Mouse (Mus musculus): ENCODE measurements at regions not wholly inside any gene's neighbourhood (a gene's known extent, or its start where the extent isn't known, plus 50 kb on each side); places are given as distances from the start of the nearest gene placed in this dataset.

GRCm38 (mm10) chr14:40758441-40758840 is 134.6 kb downstream of the Sh2d4b start:
- no peak for DNase-seq (ENCODE audit: low spot score in 2 of 2)

GRCm38 (mm10) chr14:40740541-40740940 is 152.5 kb downstream of the Sh2d4b start:
- DNase-seq (ENCODE audit: low spot score in 2 of 2), result no peak

- peak; percentile 22 to 38 for DNase-seq (ENCODE audit: low spot score in 2 of 2)
Observed at GRCm38 (mm10) chr14:40731861-40732260, 161.2 kb downstream of the Sh2d4b start.

GRCm38 (mm10) chr14:40708981-40709531 is 184.0 kb downstream of the Sh2d4b start:
- no peak for DNase-seq (ENCODE audit: low spot score in 2 of 2)

GRCm38 (mm10) chr14:40707419-40707818 is 185.6 kb downstream of the Sh2d4b start:
- no peak for DNase-seq (ENCODE audit: low spot score in 2 of 2)

GRCm38 (mm10) chr14:40703451-40703850 is 189.6 kb downstream of the Sh2d4b start:
- DNase-seq (ENCODE audit: low spot score in 2 of 2), result peak in 1 of 2 experiments; percentile 4

- no peak for DNase-seq (ENCODE audit: low spot score in 2 of 2)
Observed at GRCm38 (mm10) chr14:40681711-40682110, 211.4 kb downstream of the Sh2d4b start.

- no peak for DNase-seq (ENCODE audit: low spot score in 2 of 2)
Observed at GRCm38 (mm10) chr14:40653558-40653957, 239.5 kb downstream of the Sh2d4b start.
